Mouse (Mus musculus) kidney, embryonic 14.5 days (tissue): ENCODE measurements around the gene Pex16. TPM values are rescaled to one million over a fixed set of nuclear protein-coding genes. Genes with fewer than 3 reads are reported as not detected.
A peak's percentile ranks its signal among the peaks of the same experiment; 100 is the strongest.
"Not testable (repeated sequence)": the region's sequence is repeated elsewhere in the genome, so short reads cannot be mapped to it uniquely, and the experiment has no call there.

Experiments
- ATAC-seq: fragments of 200-750 bp; cut with Nextera tagmentation; 2 replicates; pipeline ENCODE4 v1.8.0; 2017; ENCODE audit warnings: moderate number of reproducible peaks, mild to moderate bottlenecking, moderate TSS enrichment, moderate library complexity; ENCODE audit not compliant: low FRiP score, low TSS enrichment
- H3K27ac ChIP-seq: fragments of 300-500 bp; sonication (generic); 2 replicates; pipeline ENCODE4 v1.5.1; 2014; ENCODE audit warnings: low read depth, mild to moderate bottlenecking, low read length, moderate library complexity, mixed read lengths
- H3K27me3 ChIP-seq: fragments of 300-500 bp; sonication (generic); 2 replicates; pipeline ENCODE4 v1.6.1; 2014; ENCODE audit warnings: mild to moderate bottlenecking, low read length; ENCODE audit not compliant: control insufficient read depth, insufficient read depth
- H3K36me3 ChIP-seq: fragments of 300-500 bp; sonication (generic); 2 replicates; pipeline ENCODE4 v1.6.1; 2014; ENCODE audit warnings: low read length, mixed read lengths; ENCODE audit not compliant: control insufficient read depth, insufficient read depth
- H3K4me1 ChIP-seq: fragments of 300-500 bp; sonication (generic); 2 replicates; pipeline ENCODE4 v1.6.1; 2014; ENCODE audit warnings: low read length, mixed read lengths; ENCODE audit not compliant: control insufficient read depth, insufficient read depth
- H3K4me2 ChIP-seq: fragments of 300-500 bp; sonication (generic); replicated peaks from 2 replicates; pipeline ENCODE4 v1.6.1; 2014; ENCODE audit warnings: low read depth, mild to moderate bottlenecking, low read length
- H3K4me3 ChIP-seq: fragments of 300-500 bp; sonication (generic); 2 replicates; pipeline ENCODE4 v1.5.1; 2014; ENCODE audit warnings: mild to moderate bottlenecking, low read length
- H3K9ac ChIP-seq: fragments of 300-500 bp; sonication (generic); 2 replicates; pipeline ENCODE4 v1.6.1; 2014; ENCODE audit warnings: low read depth, mild to moderate bottlenecking, low read length, moderate library complexity
- H3K9me3 ChIP-seq: fragments of 300-500 bp; sonication (generic); 2 replicates; pipeline ENCODE4 v1.6.1; 2016; ENCODE audit warnings: low read length; ENCODE audit not compliant: control insufficient read depth
- WGBS: fragments of 180-500 bp; shearing (Covaris S2); extraction: QIAGEN DNeasy Blood & Tissue Kit; methylation state at CpG from one replicate; pipeline ENCODE4 v1.1.7; 2014; 5-methylcytosine and 5-hydroxymethylcytosine counted together
- polyA plus RNA-seq: library from polyadenylated mRNA; unstranded; fragments of >200 nt; fragmentation: Nextera tagmentation; extraction: Ambion mirVana; gene quantifications from 2 replicates; pipeline ENCODE4 v1.2.1, GENCODE M21; 2014

Pex16 gene
- polyA plus RNA-seq, 1 experiment from 2014 or later = 22.7 TPM

DNA sequence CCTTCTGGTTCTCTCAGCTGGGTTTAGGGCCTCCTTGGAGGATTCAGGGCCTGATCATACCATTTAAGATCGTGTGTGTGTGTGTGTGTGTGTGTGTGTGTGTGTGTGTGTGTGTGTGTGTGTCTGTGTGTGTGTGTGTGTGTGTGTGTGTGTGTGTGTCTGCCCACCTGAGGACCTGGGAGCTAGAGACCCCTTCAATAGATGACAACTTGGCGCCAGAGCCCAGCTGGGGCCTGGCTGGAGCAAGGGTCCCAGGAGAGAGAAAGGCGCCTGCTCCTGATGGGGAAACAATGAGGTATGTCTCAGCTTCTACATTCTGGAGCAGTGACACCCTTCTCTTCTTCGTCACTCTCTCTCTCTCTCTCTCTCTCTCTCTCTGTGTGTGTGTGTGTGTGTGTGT, 25.4 kb downstream of the Pex16 start:
- not testable (repeated sequence) for H3K27ac ChIP-seq, H3K27me3 ChIP-seq, H3K4me2 ChIP-seq, H3K9me3 ChIP-seq, ATAC-seq, H3K9ac ChIP-seq, H3K4me3 ChIP-seq, H3K4me1 ChIP-seq
- peaks cover 10% of the 10 kb centered on the region; the same call in 1 of the 2 replicates for H3K36me3 ChIP-seq
- WGBS = 85% methylated on average over 3 of the region's 4 CpGs

DNA sequence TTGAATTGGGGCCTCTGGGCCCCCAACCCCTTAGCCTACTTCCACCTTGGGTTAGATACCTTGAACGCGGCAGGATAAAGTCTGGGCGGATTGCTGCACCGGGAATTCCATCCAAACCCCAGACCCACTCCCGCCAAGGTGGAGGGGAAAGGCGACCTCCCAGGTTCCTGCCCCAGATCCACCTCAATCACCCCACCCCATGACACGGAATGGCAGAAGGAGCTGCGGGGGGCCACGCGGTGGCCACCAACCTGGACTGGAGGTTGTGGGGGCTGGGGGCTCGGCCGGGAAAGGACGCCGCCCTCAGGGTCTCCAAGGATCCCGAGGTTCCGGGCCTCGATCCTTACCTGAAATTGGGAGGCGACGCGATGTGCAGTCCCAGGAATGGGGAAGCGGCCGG, 26.2 kb downstream of the Pex16 start:
- WGBS = 2% methylated on average over 22 of the region's 22 CpGs
- H3K4me3 ChIP-seq = peak overlapping the region; percentile 57
- H3K9me3 ChIP-seq = no peaks in the 10 kb centered on the region
- no peak; the same call in 1 of the 2 replicates for ATAC-seq
- no peaks in the 10 kb centered on the region for H3K4me1 ChIP-seq
- H3K4me2 ChIP-seq = peak overlapping the region; percentile 88
- H3K9ac ChIP-seq = peak overlapping the region; percentile 72
- H3K36me3 ChIP-seq = peaks cover 18% of the 10 kb centered on the region
- H3K27ac ChIP-seq = no peak overlapping the region
- H3K27me3 ChIP-seq = no peaks in the 10 kb centered on the region; the same call in 1 of the 2 replicates

DNA sequence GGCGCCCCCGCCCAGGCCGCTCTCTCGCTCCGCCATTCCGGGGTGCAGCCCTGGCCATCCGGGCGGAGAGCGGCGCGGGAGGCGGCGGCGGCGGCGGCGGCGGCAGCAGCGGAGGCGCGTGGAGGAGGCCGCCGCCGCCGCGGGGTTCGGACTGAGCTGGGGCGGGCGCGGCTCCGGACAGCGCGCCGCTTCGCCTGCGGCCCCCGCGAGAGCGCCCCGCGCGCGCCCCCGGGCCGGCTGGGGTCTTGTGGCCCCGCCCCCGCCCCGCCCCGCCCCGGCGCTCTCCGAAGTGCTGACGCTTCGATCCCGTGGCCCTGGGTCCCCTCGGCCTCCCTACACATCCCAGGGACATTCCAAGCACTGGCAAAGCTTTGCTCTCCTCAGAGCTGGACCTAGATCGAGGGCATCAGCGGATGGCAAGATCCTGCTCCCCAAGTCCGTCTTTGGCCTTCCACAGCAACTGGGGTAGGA, 26.6 kb downstream of the Pex16 start, which contains the start of gene Mapk8ip1:
Gene Mapk8ip1, minus strand, starts transcription at position 173 of the 471 bp plus-strand sequence.
- H3K27ac ChIP-seq = no peak within 1 kb of the TSS
- WGBS = 3% methylated on average over 14 of the region's 59 CpGs
- peak within 1 kb of the TSS; percentile 88 for H3K4me2 ChIP-seq
- peaks cover 23% of the 10 kb centered on the region for H3K36me3 ChIP-seq
- peak within 1 kb of the TSS; percentile 72 for H3K9ac ChIP-seq
- peak within 1 kb of the TSS; percentile 57 for H3K4me3 ChIP-seq
- H3K4me1 ChIP-seq = no peaks in the 10 kb centered on the region
- no peaks in the 10 kb centered on the region; the same call in 1 of the 2 replicates for H3K27me3 ChIP-seq
- no peaks in the 10 kb centered on the region for H3K9me3 ChIP-seq
- peak; percentile 81 for ATAC-seq

DNA sequence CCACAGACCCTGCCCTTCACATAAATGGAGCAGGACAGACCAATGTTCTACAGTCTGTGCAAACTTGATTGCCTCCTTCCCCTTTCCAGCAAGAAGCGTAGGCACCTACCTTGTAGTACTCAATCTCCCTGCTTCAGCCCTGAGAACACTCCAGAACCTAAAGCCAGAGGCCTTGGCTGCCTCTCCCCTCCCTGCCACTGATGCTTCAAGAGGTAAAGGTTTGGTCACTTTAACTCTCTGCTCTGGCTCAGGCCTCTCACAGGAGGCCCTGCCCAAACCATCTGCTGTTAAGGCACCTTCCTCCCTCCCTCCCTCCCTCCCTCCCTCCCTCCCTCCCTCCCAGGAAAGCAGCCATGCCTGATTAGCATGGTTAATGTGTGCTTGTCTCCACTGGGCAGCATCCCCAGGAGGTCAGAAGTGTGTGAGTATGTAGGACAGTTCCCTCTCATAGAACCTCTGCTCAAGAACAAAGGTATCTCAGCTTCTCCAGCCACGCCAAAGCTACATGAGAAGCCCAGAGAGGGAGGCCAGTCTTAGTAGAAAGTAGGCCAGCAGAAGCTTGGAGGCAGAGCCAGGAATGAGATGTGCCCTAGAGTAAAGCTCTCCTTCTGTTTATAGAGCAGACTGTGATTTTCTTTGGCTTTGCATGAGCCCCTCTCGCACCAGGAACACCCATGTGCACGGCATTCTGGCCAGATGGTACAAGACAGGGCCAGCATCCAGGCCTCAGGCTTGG, 28.3 kb downstream of the Pex16 start:
- H3K9ac ChIP-seq = no peak overlapping the region

DNA sequence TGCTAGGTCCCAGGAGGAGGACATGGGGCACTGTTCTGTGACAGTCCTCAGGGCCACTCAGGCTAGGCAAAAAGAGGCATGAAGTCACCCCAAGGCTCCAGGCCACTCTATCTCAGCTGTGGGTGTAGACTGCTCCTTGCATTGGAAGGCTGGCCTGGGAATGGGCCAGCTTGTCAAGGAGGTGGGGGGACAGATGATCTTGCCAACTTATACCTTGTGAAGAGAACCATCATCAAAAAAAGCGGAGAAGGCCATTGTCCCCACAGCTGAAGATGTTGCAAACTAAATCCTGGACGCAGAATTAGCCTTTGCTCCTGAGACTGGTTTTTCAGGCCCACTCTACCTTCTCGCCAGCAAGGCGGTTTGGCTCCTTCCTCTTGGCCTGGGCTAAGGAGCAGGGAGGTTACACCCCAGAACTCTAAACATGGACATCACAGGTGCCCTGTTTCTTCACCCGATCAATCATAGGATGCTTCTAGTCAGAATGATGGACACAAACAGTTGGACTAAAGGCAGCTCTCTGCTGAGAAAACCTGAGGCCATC, 29.4 kb downstream of the Pex16 start:
- no peak overlapping the region for H3K4me3 ChIP-seq
- no peaks in the 10 kb centered on the region; the same call in 1 of the 2 replicates for H3K27me3 ChIP-seq
- no peak overlapping the region for H3K9ac ChIP-seq
- H3K27ac ChIP-seq = no peak overlapping the region
- H3K9me3 ChIP-seq = no peaks in the 10 kb centered on the region
- WGBS = 96% methylated on average over 5 of the region's 5 CpGs
- no peaks in the 10 kb centered on the region for H3K4me1 ChIP-seq
- peaks cover 44% of the 10 kb centered on the region for H3K36me3 ChIP-seq
- ATAC-seq = no peak
- H3K4me2 ChIP-seq = no peak overlapping the region

More for the DNA sequence above, 28.3 kb downstream of the Pex16 start:
- Histone ChIP-seq H3K36me3 (peaks cover 33% of the 10 kb centered on the region), H3K4me3 (no peak overlapping the region), H3K4me2 (no peak overlapping the region), H3K9me3 (no peaks in the 10 kb centered on the region), H3K27me3 (no peaks in the 10 kb centered on the region; the same call in 1 of the 2 replicates), H3K4me1 (no peaks in the 10 kb centered on the region), H3K27ac (no peak overlapping the region)
- no peak for ATAC-seq
- WGBS = 88% methylated on average over 4 of the region's 4 CpGs

DNA sequence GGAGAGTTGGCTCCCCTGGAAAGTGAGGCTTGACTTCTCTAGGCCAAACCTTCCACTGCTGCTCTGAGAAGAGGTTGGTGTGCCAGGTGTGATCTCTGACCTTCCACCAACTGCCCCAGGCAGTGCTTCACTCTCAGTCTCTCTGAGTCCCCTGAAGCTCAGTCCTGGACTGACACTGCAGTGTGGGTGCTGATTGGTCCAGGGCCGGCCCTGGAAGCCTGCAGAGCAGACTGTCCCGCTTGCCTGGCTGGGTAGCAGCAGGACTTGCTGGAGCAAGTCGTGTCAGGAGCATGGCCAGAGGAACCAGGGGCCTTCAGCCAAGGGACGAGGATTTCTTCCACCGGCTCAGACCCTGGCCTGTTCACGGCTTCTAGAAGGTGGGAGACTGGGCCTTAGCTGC, 30.3 kb downstream of the Pex16 start:
- Histone ChIP-seq H3K4me2 (no peak overlapping the region), H3K27ac (no peak overlapping the region), H3K9ac (no peak overlapping the region), H3K36me3 (peaks cover 53% of the 10 kb centered on the region), H3K4me3 (no peak overlapping the region), H3K4me1 (no peaks in the 10 kb centered on the region), H3K27me3 (no peaks in the 10 kb centered on the region; the same call in 1 of the 2 replicates), H3K9me3 (no peaks in the 10 kb centered on the region)
- no peak for ATAC-seq
- WGBS = 85% methylated on average over 6 of the region's 6 CpGs

DNA sequence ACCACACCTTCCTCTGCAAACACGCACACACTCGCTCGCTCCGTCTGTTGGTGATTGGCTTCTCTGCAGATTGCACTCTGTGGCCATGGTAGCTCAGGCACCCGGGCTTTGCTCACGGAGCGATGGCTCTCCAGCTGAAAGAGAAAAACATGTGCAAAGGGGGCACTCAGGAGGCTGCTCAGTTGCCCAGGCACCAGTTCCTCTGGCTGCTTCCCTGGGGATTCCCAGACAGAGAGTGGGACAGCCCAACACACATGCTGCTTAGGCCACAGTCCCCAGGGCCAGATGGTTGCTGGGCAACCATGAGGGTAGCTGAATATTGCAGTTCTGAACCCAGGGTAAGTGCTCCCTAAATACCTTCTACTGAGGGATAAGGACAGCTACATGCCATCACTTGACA, 31.2 kb downstream of the Pex16 start:
- no peaks in the 10 kb centered on the region for H3K9me3 ChIP-seq
- H3K36me3 ChIP-seq = peaks cover 62% of the 10 kb centered on the region
- no peaks in the 10 kb centered on the region; the same call in 1 of the 2 replicates for H3K27me3 ChIP-seq
- H3K9ac ChIP-seq = no peak overlapping the region
- no peak overlapping the region for H3K4me3 ChIP-seq
- 93% methylated on average over 7 of the region's 7 CpGs for WGBS
- no peak for ATAC-seq
- no peak overlapping the region for H3K27ac ChIP-seq
- H3K4me2 ChIP-seq = no peak overlapping the region
- H3K4me1 ChIP-seq = no peaks in the 10 kb centered on the region

DNA sequence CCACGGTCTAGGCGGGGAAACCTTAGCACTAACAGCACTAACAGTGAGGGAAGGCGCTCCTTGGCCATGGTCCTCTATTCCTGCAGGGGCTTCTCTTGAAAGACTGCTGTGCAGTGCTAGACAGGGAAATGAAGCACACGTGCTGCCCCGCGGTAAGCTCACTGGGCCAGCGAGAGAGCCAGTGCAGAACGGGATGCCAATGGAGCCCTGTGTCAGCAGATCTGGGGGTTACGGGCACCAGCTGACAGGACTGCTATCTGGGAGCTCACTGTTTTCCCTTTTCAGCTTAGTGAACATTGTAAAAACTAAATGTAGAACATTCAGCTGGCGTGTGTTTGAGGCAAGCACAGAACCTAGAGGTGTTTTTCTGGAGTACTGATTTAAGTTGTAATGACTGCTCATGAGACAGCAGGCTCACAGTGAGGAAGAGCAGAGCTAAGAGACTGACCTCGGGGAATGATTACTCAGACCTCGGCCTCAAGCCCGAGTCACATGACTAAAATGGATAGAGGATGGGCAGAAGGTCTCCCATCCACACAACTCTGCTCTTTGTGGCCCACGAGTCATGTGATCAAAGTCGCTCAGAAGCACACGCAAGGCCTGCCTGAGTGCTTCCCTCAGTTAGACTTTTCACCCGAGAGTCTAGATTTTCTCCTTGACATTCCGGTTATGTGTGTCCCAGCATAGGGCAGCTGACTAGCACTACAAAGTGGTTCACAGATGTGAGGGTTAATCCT, 34.0 kb downstream of the Pex16 start:
- Histone ChIP-seq H3K4me2 (no peak overlapping the region), H3K4me1 (no peaks in the 10 kb centered on the region), H3K36me3 (peaks cover 89% of the 10 kb centered on the region), H3K27me3 (no peaks in the 10 kb centered on the region), H3K9ac (no peak overlapping the region), H3K4me3 (no peak overlapping the region), H3K9me3 (no peaks in the 10 kb centered on the region), H3K27ac (no peak overlapping the region)
- ATAC-seq = no peak
- whole genome bisulfite sequencing = 92% methylated on average over 18 of the region's 18 CpGs
